Mouse (Mus musculus): Measurements from ENCODE around the gene Dgkg.

Gene Dgkg

DNA sequence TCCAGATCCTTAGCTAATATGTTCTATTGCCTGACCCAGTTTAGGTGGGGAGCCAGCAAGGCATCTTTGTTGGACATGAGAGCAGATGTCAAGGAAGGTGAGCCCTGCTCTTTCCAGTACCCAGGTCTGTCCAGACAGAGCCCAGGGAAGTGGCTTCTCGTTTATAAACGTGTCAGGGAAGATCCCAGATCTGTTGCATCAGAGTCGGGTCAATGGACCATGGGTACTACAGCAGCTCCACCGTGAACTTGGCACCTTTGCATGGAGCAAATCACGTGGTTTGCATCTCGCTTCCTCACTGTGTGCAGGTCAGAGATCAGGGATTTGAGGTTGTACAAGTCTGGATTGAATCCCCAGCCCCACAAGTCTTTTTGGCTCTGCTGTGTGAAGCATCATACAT is 58.3 kb downstream of the Dgkg start:
- in situ Hi-C loops (cut with MboI, MseI) = no loop called here

GRCm38 (mm10) chr16:22596394-22596793 is 60.6 kb downstream of the Dgkg start:
- in situ Hi-C loops (cut with MboI, MseI) = no loop called here

DNA sequence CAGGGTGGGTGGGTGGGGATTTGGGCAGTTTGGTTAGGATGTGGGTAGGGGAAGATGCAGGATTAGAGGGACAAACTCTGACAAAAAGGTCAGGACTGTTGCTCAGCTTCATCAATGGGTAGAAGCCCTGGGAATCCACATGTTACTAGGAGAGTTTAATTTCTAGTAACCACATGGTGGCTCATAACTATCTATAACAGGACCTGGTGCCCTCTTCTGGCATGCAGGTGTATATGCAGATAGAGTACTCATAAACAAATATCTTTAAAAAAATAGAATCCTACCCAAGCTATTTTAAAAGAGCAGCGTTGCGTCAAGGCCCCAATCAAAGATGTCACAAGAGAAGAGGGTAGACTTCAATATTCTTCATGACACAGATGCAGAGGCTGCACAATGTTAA is 63.1 kb downstream of the Dgkg start:
- in situ Hi-C loops (cut with MboI, MseI) = no loop called here

GRCm38 (mm10) chr16:22589619-22590018 is 67.4 kb downstream of the Dgkg start:
- in situ Hi-C loops (cut with MboI, MseI) = no loop called here

- in situ Hi-C loops (cut with MboI, MseI) = no loop called here
These were observed 70.7 kb downstream of the Dgkg start for GRCm38 (mm10) chr16:22586151-22586836.

DNA sequence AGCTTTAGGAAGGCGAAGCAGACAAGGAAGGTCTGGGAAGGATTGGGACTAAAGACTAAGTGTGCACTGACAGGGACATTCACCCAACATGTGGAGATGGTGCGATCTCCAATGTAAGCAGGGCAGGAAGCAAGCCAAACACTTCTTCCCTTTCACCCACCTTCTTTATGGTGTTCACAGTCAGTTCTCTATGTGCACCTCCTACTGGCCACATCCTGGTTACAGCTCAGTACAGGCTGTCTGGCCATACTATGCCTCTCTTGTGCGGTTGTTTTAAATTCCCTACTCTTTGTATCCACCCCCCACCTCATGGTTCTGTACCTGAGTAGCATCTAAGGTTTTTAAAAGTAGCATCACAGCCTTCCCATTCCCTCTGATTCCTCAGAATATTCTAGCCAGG is 71.5 kb downstream of the Dgkg start:
- in situ Hi-C loops (cut with MboI, MseI) = no loop called here

GRCm38 (mm10) chr16:22583401-22583800 is 73.6 kb downstream of the Dgkg start:
- in situ Hi-C loops (cut with MboI, MseI) = no loop called here

DNA sequence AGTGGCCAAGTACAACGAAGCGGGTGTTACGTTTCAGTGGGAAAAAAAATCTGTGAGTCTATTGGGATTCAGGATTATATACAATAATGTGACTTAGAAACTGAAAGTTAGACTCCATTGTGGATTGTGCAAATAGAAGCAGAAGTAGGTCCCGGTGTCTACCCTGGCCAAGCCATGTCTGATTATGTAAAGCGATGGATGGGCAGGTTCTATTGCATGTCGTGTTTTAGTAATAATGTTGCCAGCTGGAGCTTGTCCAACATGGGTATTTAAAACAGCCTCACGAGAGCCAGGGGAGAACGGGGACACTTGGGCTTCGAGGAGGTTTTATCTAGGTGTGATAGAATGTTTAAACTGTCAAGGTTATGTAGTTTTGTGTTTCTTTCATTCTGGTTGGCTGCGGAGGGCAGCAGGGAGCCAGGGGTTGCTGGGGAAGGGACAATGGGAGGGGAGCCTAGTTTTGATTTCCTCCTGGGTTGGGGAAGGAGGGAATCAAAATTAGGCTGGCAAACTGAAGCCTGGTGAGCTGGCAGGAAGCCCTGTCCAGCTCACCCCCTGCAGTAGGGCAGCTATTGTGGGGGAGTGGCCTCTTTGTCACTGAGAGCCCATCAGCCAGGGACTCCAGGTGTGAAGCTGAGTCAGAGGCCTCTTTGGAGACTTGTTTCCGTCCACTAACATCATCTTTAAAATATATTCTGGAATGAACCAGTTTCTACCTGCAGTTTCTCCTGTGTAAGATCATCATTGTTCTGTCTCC is 74.7 kb downstream of the Dgkg start:
- in situ Hi-C loops (cut with MboI, MseI) = no loop called here

DNA sequence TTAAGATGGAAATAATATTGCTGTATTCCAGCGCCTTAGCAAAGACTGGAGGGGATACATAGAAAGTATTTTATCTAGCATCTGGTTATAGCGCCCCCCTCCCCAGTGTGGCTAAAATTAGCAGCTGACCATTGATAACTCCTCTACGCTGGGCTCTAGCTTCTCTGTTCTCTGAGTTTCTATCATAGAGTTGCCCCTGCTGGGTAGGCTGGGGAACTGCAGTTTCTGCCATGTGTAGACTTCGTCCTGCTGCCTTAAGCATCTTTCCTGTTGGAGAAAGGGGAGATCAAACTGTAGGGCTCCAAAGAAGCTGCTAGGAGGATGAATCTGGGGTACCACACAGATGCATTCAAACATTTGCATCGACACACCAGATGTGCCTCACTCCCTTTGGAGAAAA is 76.9 kb downstream of the Dgkg start:
- in situ Hi-C loops (cut with MboI, MseI) = no loop called here

GRCm38 (mm10) chr16:22578883-22579282 is 78.1 kb downstream of the Dgkg start:
- in situ Hi-C loops (cut with MboI, MseI) = no loop called here

GRCm38 (mm10) chr16:22577656-22578055 is 79.4 kb downstream of the Dgkg start:
- in situ Hi-C loops (cut with MboI, MseI) = no loop called here

DNA sequence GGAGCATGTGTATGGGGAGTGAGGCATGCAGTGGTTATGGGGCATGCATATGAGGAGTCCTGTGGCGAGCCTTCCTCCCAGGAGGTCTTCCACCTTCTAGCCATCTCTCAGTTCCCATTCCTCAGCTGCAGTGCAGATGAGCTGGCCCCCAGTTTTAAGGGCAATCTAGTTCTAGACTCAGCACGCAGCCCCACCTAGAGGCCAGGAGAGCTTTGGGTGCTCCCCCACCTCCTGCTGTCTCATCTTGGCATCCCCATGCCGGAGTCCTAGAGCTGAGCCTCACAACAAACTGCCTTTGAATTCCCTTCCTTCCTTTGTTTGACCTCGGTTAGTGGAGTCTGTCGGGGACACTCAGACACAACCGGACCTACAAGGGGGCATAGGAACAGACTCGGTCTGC is 82.9 kb downstream of the Dgkg start:
- in situ Hi-C loops (cut with MboI, MseI) = no loop called here

DNA sequence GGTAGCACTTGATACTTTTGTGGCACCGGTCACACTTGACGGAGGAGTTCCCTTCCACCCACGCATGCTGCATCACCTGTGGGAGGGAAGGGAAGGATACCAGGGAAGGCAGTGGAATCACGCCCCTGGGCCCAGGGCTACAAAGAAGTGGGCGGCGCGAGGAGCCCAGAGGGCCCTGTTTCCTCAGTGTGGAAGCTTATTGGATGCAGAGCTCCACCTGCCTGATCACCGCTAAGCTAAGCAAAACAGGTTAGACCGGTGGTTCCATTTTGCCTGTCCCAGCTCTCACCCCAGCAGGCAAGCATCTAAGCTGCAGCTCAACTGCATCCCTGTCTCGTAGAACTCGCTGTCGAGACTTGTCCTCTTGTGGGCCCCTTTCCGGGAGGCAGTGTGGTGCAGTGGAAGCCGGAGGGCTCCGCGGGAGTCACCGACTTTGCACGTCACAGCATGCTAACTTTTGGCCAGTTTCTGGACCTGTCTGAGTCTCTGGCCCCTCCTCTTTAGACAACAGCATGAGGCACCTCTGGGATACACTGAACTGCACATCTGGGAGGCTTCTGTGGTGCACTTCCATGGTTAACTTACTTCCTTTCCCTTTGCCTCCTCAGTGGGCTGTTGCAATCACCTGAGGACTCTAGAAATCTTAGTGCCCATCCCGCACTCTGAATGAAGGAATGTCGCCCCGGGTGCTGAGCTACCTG is 84.2 kb downstream of the Dgkg start:
- in situ Hi-C loops (cut with MboI, MseI) = no loop called here

GRCm38 (mm10) chr16:22564907-22565272 is 92.1 kb downstream of the Dgkg start:
- in situ Hi-C loops (cut with MboI, MseI) = loop anchor here (5.0 kb wide), 3 partner anchors 188 to 263 kb away; no protein-coding TSS in a partner anchor

GRCm38 (mm10) chr16:22564259-22564906 is 92.6 kb downstream of the Dgkg start:
- in situ Hi-C loops (cut with MboI, MseI) = loop anchor here (5.0 kb wide), 3 partner anchors 187 to 262 kb away; no protein-coding TSS in a partner anchor

- in situ Hi-C loops (cut with MboI, MseI) = loop anchor here (5.0 kb wide), 3 partner anchors 186 to 261 kb away; no protein-coding TSS in a partner anchor
These were observed 93.4 kb downstream of the Dgkg start for GRCm38 (mm10) chr16:22563594-22563993.

DNA sequence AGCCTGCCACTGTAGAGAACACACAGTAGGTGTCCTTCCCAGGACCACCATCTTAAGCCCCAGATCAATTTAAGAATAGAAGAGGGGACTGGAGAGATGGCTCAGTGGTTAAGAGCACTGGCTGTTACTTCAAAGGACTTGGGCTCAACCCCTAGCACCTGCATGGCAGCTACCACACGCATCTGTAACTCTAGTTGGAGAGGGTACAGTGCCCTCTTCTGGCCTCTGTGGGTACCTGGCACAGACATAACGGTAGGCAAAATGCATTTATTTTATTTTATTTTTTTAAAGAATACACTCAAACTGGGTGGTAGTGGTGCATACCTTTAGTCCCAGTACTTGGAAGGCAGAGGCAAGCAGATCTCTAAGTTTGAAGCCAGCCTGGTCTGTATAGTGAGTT is 102.0 kb downstream of the Dgkg start:
- in situ Hi-C loops (cut with MboI, MseI) = no loop called here

DNA sequence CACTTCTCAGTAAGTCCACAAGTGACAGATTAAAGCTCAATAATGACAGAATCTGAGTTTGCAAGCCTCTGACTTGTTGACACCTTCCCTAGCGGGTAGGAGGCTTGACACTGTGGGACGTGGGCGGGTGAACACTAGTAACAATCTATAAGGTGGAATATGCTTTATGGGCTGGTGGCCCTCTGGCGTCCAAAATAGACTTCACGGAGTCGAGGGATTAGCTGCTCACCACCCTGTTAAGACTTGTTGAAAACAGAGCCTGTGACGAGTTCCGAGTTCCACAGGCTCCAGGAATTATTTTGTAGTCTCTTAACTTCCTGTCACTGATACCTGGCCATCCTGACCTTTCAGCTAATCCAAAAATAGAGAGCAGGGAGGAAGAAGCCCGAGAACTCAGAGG is 104.7 kb downstream of the Dgkg start:
- in situ Hi-C loops (cut with MboI, MseI) = no loop called here

- in situ Hi-C loops (cut with MboI, MseI) = no loop called here
These were observed 105.6 kb downstream of the Dgkg start for GRCm38 (mm10) chr16:22551231-22552000.

- in situ Hi-C loops (cut with MboI, MseI) = no loop called here
These were observed 107.7 kb downstream of the Dgkg start for GRCm38 (mm10) chr16:22549346-22549745.
